Mouse (Mus musculus) left cerebral cortex, postnatal 25 days (tissue): ENCODE measurements around the gene Tamm41. TPM values are rescaled to one million over a fixed set of nuclear protein-coding genes. Genes with fewer than 3 reads are reported as not detected.
A peak's percentile ranks its signal among the peaks of the same experiment; 100 is the strongest.

Experiments
- DNase-seq, 2 experiments: peaks; one replicate each; pipeline ENCODE4 v3.0.0; 2022; ENCODE audit warnings: low spot score in 2 of 2, mixed read lengths in 1 of 2
- intact Hi-C: fragments of 180-260 bp; cut with DNase I; formaldehyde crosslinking; loops from one replicate; pipeline ENCODE4 v1.15.1; 2025
- total RNA-seq, 2 experiments: library from RNA; stranded (reverse); gene quantifications; 2 replicates each; pipeline ENCODE4 v1.2.3; 2021

Gene Tamm41
- total RNA-seq, 2 experiments from 2014 or later, result 16.0 to 16.8 TPM

- intact Hi-C loops, result no loop called here
- no peak for DNase-seq
Measured at GRCm38 (mm10) chr6:114988619-114988980, 49.1 kb downstream of the Tamm41 start.

GRCm38 (mm10) chr6:114987966-114988618, 49.6 kb downstream of the Tamm41 start:
- DNase-seq, result no peak
- intact Hi-C loops, result no loop called here

- no peak for DNase-seq
- intact Hi-C loops, result no loop called here
Measured at GRCm38 (mm10) chr6:114982671-114983070, 55.0 kb downstream of the Tamm41 start.

DNA sequence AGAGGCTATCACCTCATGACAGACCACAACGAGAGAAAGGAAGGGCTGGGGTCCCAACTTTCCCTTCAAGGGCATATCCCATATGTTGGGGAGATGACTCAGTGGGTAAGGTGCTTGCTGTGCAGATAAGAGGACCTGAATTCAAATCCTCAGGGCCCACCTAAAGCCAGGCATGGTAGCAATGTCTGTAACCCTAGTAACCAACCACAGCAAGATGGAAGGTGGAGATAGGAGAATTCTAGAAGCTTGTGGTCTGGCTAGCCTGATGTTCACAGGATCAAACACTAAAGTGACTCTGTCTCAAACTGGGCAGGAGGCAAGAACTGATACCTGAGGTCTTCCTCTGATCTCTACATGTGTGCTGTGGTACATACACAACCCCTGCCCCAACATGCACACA, 58.0 kb downstream of the Tamm41 start:
- DNase-seq, result no peak
- intact Hi-C loops, result no loop called here

DNA sequence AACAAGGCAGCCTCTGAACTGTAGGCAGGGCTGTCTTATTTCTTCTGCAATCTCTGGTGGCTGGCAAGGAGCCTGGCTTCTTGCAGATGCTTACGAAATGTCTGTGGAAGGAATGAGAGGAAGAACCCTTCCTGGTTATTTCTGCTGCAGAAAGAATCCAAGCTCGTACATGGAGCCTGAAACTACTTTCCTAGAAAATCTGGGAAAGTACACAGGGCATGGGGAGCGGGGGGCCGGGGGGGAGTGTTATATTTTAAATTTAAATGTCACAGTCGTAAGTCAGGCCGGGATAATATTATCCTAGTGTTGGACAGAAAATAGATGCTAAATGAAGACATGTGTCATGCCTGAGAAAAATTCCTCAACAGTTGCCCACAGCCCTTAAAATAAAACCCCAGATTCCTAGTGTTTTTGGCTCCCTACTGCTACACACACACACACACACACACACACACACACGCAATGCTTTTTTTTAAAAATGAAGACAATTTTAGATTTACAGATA, 60.7 kb downstream of the Tamm41 start:
- peak; percentile 71 to 95 for DNase-seq
- intact Hi-C loops, result loop anchor here (1.0 kb wide), 2 partner anchors 16 to 265 kb away; no protein-coding TSS in a partner anchor

DNA sequence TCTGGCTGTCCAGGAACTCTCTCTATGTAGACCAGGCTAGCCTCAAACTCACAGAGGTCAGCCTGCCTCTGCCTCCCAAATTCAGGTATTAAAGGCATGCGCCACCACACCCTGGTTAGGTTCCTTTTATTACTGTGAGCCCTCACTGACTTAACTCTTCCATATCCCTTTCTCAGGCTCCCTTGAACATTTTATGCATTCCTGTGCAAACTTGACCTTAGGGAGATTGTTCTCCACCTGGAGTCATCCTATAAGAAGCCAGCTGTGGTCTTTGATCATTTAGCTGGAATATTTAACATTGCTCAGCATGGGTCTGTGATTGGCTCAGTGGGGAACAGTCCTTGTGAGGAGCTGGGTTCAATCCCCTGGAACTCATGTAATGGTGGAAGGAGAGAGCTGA, 63.3 kb downstream of the Tamm41 start:
- intact Hi-C loops, result no loop called here
- no peak for DNase-seq

DNA sequence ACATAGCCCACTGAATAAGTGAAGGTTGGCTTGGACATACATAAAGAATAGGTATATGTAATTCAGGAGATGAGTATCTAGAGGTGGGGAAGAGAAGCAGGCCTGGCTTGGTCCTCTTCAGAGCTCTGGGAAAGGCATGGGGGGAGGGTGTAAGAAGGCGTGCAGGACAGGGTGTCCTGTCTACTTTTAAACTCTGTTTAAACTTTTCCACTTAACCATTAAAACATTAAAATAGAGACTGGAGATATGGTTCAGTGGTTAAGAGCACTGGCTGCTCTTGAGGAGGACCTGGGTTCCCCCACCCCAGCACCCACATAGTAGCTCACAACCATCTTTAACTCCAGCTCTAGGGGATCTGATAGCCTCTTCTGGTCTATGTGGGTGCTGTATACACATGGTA, 64.7 kb downstream of the Tamm41 start:
- intact Hi-C loops, result no loop called here
- DNase-seq, result no peak

DNA sequence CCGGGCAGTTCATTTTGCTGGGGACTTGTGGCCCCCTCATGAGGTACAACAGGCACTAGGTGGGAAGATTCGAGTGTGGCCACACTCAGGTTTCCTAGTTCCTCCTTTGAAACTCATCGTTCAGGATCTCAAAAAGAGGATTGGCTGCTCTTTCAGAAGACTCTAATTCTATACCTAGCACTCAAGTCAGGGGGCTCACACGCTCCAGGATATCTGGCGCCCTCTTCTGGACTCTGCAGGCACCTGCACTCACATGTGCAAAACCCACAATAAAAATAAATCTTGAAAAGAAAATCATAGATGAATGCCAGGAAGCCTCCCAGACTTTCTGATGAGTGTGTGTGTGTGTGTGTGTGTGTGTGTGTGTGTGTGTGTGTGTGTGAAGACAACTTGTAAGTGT, 66.8 kb downstream of the Tamm41 start:
- intact Hi-C loops, result loop anchor here (2.0 kb wide), 1 partner anchor 36 kb away; no protein-coding TSS in a partner anchor
- DNase-seq, result no peak

- no peak for DNase-seq
- intact Hi-C loops, result loop anchor here (2.0 kb wide), 1 partner anchor 36 kb away; no protein-coding TSS in a partner anchor
Measured at GRCm38 (mm10) chr6:114970386-114970785, 67.3 kb downstream of the Tamm41 start.

DNA sequence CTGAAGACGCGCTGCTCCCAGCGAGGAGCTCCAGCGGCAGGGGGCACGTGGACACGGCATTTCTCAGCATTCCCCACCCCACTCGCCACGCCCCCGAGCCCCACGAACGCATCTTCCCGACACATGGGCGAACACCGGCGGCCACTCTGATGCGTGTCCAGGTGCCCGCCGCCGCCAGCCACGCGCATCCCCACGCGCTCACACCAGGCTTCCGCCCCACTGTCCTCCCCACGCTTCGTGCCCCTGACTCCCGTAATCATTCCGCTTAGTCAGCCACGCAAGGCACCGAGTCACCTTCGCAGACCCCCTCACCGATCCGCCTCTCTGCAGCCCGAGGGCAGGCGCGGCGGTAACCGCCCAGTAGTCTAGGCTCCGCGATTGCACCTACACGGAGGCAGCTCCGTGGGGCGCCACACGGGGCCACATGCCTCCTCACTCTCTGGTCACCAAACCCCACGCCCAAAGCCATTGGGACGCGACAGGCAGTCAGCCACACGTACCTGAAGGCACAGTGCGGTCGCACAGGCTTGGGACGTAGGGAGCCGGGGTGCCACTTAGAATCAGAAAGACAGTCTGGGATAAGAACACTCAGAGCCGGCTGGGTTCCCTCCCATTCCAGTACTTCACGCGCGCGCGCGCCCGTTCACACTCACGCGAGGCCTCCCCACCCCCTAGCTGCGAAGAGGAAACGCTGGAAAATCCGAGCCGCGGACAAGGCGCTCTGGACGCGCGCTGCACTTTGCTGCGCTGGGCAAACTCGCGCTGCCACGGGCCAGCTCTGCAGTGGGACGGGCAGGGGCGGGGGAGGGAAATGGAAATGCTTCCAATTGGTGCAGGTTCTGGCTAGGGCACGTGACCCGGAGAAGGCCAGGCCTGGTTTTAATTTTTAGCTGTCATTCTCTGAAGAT, 68.2 kb downstream of the Tamm41 start, which contains the start of gene Vgll4:
Vgll4 (minus strand) TSS at position 782 of the 908 bp plus-strand sequence.
- DNase-seq, result peak; percentile 73 to 76
- intact Hi-C loops, result loop anchor here (2.0 to 5.0 kb wide), 3 partner anchors 37 to 257 kb away; no protein-coding TSS in a partner anchor

DNA sequence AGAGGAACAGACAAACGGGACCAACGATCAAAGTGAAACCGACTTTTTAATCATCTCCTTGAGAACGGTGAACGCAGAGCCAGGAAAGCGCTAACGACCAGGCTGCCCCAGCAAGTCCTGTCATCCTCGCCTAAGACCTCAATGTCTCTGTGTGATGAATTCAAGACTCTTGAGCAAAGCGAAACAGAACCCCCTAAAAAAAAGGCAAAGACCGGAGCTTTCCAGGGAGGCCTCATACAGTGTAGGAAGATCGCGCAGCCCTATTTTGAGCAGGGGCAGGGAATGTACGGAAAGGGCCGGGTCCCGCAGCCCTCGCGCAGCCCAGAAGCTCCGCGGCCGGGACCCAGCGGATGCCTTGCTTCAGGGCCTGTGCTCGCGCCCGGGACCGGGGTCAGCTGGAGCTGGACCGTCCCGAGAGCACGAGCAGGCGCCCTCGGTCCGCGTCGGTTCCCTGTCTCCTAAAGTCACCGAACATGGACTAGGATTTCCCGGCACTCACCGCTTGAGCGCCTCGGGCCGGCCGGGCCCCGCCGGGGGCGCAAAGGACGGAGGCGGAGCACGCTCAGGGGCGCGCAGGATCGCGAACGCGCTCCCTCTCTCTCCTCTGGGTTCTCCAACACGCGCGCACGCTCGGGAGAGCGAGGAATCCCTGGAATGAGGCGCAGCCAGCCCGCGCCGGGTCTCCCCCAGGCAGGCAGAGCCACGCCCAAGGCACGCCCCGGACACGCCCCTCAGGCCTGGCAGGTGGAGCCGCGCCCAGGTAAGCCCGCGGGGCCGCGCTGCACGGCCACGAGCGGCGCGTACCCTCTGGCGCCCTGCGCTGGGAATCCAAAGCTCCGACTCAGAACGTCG, 69.1 kb downstream of the Tamm41 start:
- intact Hi-C loops, result loop anchor here (2.0 to 5.0 kb wide), 2 partner anchors 36 to 256 kb away; no protein-coding TSS in a partner anchor
- DNase-seq, result peak; percentile 90 to 95

GRCm38 (mm10) chr6:114967623-114968022, 70.1 kb downstream of the Tamm41 start:
- intact Hi-C loops, result loop anchor here (2.0 to 5.0 kb wide), 2 partner anchors 35 to 255 kb away; no protein-coding TSS in a partner anchor

DNA sequence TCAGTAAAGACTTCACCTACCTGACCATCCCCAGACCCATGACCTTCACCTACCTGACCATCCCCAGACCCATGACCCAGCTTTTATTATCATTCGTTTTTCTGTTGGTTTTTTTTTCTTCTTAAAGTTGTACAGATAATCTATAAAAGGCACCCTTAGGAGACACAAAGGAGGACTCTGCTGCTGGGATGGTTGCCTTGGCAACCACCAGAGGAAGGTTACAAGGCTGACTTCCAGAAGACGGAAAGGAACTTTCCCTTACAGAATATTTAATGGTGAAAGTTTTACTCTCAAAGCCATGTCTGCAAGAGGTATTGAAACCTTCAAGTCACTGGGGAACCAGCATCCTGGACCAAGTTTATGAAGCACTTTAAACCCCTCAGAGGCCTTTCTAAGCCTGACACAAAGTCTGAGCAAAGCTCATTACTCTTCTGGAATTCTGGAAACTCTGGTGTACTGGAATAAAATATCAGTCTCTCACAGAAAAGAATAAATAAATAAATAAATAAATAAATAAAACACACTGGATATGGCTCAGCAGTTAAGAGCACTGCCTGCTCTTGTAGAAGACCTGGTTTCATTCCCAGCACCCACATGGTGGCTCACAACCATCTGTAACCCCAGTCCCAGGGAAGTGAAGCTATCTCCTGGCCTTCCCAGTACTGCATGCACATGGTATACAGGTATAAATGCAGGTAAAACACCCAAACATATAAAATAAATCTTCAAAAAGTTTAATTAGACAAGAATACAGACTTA, 71.1 kb downstream of the Tamm41 start:
- intact Hi-C loops, result loop anchor here (5.0 kb wide), 1 partner anchor 34 kb away; no protein-coding TSS in a partner anchor
- DNase-seq, result no peak

More at GRCm38 (mm10) chr6:114967623-114968022, 70.1 kb downstream of the Tamm41 start:
- DNase-seq, result no peak

GRCm38 (mm10) chr6:114965802-114966201, 71.9 kb downstream of the Tamm41 start:
- no peak for DNase-seq
- intact Hi-C loops, result loop anchor here (5.0 kb wide), 1 partner anchor 34 kb away; no protein-coding TSS in a partner anchor

DNA sequence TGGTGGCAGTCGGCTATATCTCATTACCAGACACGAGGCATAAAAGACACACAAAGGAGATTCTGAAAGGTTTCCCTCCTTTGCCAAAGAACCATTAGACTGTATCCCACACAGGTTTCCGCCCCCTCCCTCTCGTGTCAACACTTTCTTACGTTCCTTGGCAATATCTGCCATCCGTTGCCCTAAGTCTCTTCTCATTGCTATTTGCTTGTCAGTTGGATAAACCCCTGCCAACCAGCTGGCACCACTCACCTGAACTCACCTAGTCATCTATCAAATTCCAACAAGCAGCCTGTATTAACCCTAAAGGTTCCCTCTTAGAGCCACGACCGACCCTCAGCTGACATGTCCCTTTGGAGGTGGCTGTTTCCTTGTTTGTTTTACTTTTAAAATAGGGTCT, 72.3 kb downstream of the Tamm41 start:
- no peak for DNase-seq
- intact Hi-C loops, result loop anchor here (5.0 kb wide), 1 partner anchor 33 kb away; no protein-coding TSS in a partner anchor

DNA sequence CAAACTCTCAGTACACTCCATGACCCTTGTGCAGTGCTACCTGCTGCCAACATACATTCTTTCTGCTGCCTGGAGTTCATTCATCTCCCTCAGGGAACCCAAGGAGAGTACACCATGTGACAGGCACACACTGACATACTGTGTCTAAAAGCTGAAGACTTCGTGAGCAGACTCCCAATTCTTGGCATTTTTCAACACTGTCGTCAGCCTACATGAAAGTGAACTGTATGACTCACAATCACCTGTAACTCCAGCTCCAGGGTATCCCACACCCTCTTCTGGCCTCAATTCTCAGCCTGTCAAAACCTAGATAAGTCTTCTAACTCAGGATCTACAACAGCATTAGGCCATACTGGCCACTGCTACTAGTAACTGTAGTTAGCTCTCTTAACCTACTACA, 73.4 kb downstream of the Tamm41 start:
- intact Hi-C loops, result no loop called here

GRCm38 (mm10) chr6:114963636-114964035, 74.0 kb downstream of the Tamm41 start:
- intact Hi-C loops, result no loop called here

More for the DNA sequence above, 73.4 kb downstream of the Tamm41 start:
- peak in 1 of 2 experiments; percentile 57 for DNase-seq

More at GRCm38 (mm10) chr6:114963636-114964035, 74.0 kb downstream of the Tamm41 start:
- DNase-seq, result no peak
